Mouse (Mus musculus): ENCODE measurements around the gene Stfa3. TPM values are rescaled to one million over a fixed set of nuclear protein-coding genes. Genes with fewer than 3 reads are reported as not detected.
"Not testable (repeated sequence)": the region's sequence is repeated elsewhere in the genome, so short reads cannot be mapped to it uniquely, and the experiment has no call there.

The Stfa3 gene
- polyA plus RNA-seq, 1 experiment from 2014 or later: 0.83 TPM

- Histone ChIP-seq H3K27ac (no peak overlapping the region), H3K4me1 (no peaks in the 10 kb centered on the region), H3K9me3 (no peaks in the 10 kb centered on the region), H3K27me3 (no peaks in the 10 kb centered on the region), H3K4me2 (replicated peaks) (no peak overlapping the region), H3K4me3 (no peak overlapping the region), H3K9ac (no peak overlapping the region), H3K36me3 (no peaks in the 10 kb centered on the region)
- 72% methylated on average over 3 of the region's 3 CpGs for WGBS
- ATAC-seq (ENCODE audit: low FRiP score, low read depth): no peak
Measured at GRCm38 (mm10) chr16:36465436-36465835, 10.2 kb upstream of the Stfa3 start.

DNA sequence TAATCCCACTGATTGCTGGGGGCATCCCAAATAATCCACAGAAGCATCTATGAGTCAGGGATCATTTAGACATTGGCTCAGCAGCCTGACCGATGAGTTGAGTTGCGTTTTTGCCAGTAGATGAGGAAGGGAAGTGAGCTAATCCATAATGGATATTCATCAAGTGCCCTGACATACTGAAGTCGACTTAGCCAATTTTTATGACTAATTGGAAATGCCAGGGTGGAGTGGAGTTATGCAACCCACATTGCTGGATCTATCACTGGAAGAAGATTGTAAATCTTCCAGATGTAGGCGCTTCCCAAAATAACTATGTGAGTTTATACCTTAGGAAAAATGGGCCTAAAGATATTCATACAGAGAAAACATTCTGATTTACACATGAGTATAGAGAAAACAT lies 8.9 kb upstream of the Stfa3 start:
- no peak for ATAC-seq (ENCODE audit: low FRiP score, low read depth)
- no peaks in the 10 kb centered on the region for H3K4me1 ChIP-seq
- H3K36me3 ChIP-seq: no peaks in the 10 kb centered on the region
- H3K9me3 ChIP-seq: no peaks in the 10 kb centered on the region
- H3K27me3 ChIP-seq: no peaks in the 10 kb centered on the region
- H3K27ac ChIP-seq: no peak overlapping the region
- 82% methylated on average over 4 of the region's 4 CpGs for WGBS
- H3K4me3 ChIP-seq: no peak overlapping the region
- no peak overlapping the region for H3K4me2 ChIP-seq (replicated peaks)
- no peak overlapping the region for H3K9ac ChIP-seq

- Histone ChIP-seq H3K4me1 (no peaks in the 10 kb centered on the region), H3K27ac (no peak overlapping the region), H3K27me3 (no peaks in the 10 kb centered on the region), H3K9me3 (no peaks in the 10 kb centered on the region), H3K4me3 (no peak overlapping the region), H3K4me2 (replicated peaks) (no peak overlapping the region), H3K36me3 (no peaks in the 10 kb centered on the region), H3K9ac (no peak overlapping the region)
- ATAC-seq (ENCODE audit: low FRiP score, low read depth): no peak
- WGBS: 55% methylated on average over 2 of the region's 2 CpGs
Measured at GRCm38 (mm10) chr16:36460426-36460825, 5.2 kb upstream of the Stfa3 start.

DNA sequence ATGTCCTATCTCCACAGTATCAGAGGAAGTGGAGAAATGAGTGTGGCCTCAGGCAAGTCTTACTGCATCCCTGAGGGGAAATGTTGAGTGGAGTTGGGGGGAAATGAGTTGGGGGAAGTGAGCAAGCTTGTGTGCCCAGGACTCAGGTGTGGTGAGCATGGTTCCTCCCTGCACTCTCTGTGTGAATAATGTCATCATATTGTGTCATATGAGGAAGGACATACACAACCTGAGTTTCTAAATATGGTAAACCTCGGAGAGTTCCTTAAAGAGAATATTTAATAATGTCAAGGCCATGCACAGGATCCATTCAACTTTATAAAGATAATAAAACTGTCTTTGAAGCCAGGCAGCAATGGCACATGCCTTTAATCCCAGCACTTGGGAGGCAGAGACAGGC lies 34.2 kb downstream of the Stfa3 start:
- not testable (repeated sequence) for H3K9ac ChIP-seq; H3K27me3 ChIP-seq; H3K4me2 ChIP-seq (replicated peaks); H3K36me3 ChIP-seq; ATAC-seq (ENCODE audit: low FRiP score, low read depth); H3K4me1 ChIP-seq; H3K27ac ChIP-seq; H3K9me3 ChIP-seq; H3K4me3 ChIP-seq
- WGBS: 81% methylated on average over 1 of the region's 1 CpGs

- Histone ChIP-seq H3K9me3 (no peaks in the 10 kb centered on the region), H3K4me1 (no peaks in the 10 kb centered on the region), H3K27ac (no peak within 1 kb of the TSS), H3K4me2 (replicated peaks) (no peak within 1 kb of the TSS), H3K4me3 (no peak within 1 kb of the TSS), H3K27me3 (no peaks in the 10 kb centered on the region), H3K36me3 (no peaks in the 10 kb centered on the region), H3K9ac (no peak within 1 kb of the TSS)
- no peak for ATAC-seq (ENCODE audit: low FRiP score, low read depth)
Measured at GRCm38 (mm10) chr16:36408357-36408756, 46.8 kb downstream of the Stfa3 start, which contains the start of gene Stfa2. TSS of gene Stfa2 (minus strand) at chr16:36408457.

Other genes starting within 250 kb of the Stfa3 start
- not detected in 2 replicates for gene Gm5416, start 245.0 kb downstream of the Stfa3 start, polyA plus RNA-seq (2015; fragmentation: Nextera tagmentation; extraction: Ambion mirVana)
- gene 2010005H15Rik, start 233.9 kb downstream of the Stfa3 start, polyA plus RNA-seq (2015; fragmentation: Nextera tagmentation; extraction: Ambion mirVana): 0.90 TPM in 1 of 2 replicates, not detected in the other
- 2.3 and 2.5 TPM in 2 replicates for gene Stfa1, start 178.4 kb downstream of the Stfa3 start, polyA plus RNA-seq (2015; fragmentation: Nextera tagmentation; extraction: Ambion mirVana)
- not detected in 2 replicates for gene BC117090, start 121.1 kb downstream of the Stfa3 start, polyA plus RNA-seq (2015; fragmentation: Nextera tagmentation; extraction: Ambion mirVana)
- 3.5 and 3.9 TPM in 2 replicates for gene BC100530, start 87.6 kb downstream of the Stfa3 start, polyA plus RNA-seq (2015; fragmentation: Nextera tagmentation; extraction: Ambion mirVana)
- not detected in 2 replicates for gene Stfa2, start 46.9 kb downstream of the Stfa3 start, polyA plus RNA-seq (2015; fragmentation: Nextera tagmentation; extraction: Ambion mirVana)
- gene Casr, start 106.7 kb upstream of the Stfa3 start, polyA plus RNA-seq (2015; fragmentation: Nextera tagmentation; extraction: Ambion mirVana): 0.17 and 0.20 TPM in 2 replicates
- 0.88 and 1.2 TPM in 2 replicates for gene Cd86, start 210.7 kb upstream of the Stfa3 start, polyA plus RNA-seq (2015; fragmentation: Nextera tagmentation; extraction: Ambion mirVana)
- gene Ildr1, start 238.6 kb upstream of the Stfa3 start, polyA plus RNA-seq (2015; fragmentation: Nextera tagmentation; extraction: Ambion mirVana): 1.0 and 1.1 TPM in 2 replicates